Mouse (Mus musculus) cerebellum, adult 8-10 months (tissue): ENCODE results near the gene Sik3.
"Not testable (repeated sequence)": the region's sequence is repeated elsewhere in the genome, so short reads cannot be mapped to it uniquely, and the experiment has no call there.

ENCODE experiments used
- DNase-seq: peaks from one replicate; pipeline ENCODE4 v3.0.0; 2022

Sik3 gene

DNA sequence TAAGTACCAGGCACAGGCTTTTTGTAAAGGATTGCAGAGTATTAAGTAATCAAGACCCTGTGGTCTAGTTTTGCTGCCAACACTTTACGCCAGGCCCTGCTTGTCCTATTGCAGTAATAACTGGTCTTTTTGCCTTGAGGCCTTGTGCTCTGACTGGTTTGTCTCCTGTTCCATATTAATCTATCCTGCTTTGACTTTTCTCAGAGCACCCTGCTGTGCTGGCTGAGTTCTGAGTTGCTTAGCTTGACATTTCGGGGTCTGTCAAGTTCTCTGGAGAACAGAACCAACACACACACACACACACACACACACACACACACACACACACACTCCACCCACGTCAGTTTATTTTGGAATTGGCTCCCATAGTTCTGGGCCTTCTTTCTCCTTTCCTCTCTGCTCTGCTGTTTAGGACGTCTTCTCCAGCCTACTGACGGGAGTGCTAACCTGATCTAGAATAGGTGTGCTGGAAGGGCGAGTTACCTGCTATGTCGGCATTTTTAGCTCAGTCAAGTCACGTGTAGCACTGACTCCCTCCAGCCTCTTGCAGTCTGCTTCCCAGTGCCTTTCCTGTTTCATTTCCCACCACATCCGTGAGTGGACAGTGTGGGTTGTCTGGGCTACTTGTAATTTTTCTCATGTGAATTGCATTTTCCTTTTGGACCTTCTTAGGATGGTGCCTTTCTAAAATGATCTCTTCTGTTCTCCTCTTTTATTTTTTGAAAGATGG is 49.2 kb downstream of the Sik3 start:
- no peak for DNase-seq

DNA sequence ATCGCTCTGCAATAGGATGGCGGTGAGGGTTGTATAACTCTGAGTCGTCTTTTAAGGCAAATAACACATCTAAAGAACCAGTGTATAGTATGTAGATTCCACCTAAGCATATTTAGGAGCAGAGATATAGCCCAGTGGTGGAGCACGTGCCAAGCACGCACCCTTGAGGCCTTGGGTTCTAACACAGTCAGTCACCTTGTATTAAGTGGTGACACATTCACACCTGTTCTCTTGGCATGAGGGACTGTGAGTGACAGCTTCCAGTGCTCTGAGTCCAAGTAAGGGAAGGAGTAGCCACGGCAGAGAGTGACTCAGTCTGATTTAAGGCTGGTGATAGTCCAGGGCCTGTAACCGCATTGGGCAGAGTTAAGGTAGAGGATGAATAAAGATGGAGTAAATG is 51.7 kb downstream of the Sik3 start:
- no peak for DNase-seq

DNA sequence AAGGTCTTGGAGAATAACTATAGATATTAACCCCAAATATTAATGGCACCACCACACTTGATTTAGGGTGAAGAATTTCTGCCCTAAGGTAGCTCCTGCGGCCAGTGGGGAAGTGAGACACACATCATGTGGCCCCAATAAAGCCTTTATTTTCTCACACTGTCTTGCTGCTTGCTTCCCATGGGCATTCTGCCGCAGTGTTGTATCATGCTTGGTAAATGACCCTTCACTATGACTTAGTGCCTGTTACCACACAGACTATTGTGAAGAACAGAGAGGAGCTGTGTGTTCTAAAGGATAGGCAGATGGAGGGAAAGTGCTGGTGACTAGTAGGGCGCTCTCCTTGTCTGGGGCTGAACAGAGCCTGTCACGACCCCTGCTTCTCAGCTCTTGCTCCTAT is 54.1 kb downstream of the Sik3 start:
- DNase-seq = no peak

DNA sequence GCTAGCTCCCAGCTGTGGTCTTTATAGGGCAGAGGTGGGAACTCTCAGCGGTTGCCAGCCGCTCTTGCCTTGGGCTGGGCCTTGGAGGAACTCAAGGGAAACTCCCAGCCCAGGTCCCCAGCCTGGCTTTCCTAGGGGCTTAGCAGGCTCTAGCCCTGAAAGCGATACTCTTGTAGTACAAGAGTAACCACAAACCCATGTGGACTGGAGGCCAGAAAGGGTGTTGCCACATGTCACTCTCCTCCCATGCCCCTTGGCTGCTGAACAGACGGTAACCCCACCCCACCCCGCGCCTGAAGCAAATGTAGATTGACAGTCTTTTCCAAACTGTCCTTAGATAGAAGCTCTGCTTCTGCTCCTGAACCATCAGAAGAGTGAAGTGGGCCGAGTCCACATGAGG is 55.1 kb downstream of the Sik3 start:
- DNase-seq = no peak

DNA sequence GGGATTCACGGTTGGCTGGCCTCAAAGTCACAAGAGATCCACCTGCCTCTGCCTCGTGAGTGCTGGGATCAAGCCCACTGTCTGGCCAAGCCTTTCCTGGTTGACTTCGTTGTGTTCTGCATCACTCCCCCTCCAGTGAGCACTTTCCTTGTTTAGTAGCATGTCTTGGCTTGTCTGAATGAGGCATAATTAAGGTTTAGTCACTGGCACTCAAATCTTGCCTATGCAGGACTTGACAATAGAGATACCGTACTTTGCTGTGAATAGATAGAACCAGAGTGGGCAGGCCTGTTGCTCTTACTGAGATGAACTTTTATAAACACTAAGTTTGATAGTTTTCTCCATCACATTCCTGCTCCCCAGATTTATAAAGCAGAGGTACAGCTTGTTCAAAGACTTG is 56.4 kb downstream of the Sik3 start:
- no peak for DNase-seq

DNA sequence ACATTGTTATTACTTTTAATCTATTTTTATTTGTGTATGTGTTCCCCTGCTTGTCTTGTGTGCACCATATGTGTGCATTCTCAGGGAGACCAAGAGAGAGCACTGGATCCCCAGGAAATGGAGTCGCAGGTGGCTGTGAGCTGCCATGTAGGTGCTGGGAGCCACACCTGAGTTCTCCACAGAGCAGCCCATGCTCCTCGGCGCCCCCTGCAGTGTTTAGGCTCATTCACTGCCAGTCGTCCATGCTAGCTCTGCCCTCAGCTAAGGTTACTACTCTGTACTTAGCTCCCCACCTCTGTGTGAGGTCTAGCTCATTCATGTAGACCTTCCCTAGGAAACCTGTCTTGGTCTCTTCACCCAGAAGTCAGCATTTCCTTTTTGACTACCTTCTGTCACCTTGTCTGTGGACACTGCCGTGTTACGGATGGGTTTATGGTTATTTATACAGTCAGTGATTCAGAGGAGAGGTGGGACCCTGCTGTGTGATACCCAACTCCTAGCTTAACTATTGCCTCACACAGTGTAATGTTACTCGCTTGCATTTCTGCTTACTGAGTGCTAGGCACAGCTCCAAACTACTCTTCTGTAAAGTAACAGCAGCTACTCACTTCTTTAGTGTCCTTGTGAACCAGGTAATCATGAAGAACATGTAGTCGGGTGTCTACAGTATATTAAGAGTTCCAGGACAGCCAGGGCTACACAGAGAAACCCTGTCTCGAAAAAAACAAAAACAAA is 59.6 kb downstream of the Sik3 start:
- no peak for DNase-seq

DNA sequence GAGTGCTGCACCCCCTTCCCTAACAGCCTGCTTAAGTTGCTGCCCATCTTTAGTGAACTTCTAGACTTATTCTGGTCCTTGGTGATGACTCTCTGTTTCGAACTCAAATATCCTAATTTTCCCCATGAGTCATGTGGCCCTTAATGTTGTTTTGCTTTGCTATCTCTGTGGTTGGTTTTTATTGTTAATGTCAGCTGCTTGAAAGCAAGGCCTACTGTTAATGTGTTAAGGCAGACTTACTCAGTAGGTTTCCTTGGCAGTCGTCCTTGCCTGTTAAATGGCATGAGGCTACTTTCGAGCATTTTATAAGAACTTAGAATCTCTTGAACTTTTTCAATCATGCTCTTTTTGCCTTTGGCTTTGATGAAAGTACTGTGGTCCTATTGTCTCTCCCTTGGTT is 60.8 kb downstream of the Sik3 start:
- no peak for DNase-seq

DNA sequence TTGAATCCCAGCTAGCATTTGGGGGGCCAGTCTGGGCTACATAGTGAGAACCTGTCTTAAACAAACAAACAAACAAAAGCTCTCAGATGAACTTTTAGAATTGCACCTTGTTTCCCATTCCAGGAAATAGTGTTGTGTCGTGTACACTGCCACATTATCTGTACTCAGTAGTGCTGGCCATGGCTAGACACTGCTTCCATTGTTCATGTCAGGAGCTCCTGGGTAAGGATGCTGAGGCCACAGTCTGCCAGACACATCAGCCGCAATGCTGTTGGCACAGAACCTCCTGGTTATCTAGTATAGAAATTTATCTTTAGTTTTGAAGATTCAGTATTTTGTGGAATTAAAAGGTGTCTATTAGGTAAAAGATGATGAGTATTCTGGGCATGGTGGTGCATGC is 63.0 kb downstream of the Sik3 start:
- DNase-seq = no peak

DNA sequence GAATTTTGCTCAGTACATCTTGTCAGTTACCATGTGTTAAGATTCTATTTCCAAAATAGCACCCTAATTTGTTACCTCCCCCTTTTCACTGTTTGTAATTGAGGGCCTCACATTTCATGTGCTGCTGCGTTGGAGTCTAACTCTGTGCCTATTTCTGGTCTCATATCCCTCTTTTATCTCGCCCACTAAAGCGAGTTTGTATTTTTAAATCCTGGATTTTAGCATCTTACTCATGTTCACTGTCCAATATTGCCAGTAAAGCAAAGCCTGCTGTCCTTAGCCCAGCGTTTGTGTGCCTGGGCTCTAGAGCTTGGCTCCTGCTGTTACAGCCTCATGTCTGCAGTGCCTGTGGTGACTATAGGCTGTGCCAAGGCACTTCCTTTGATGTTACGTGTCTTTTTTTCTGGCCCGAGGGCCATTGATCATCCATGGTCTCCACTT is 69.8 kb downstream of the Sik3 start:
- DNase-seq = no peak

DNA sequence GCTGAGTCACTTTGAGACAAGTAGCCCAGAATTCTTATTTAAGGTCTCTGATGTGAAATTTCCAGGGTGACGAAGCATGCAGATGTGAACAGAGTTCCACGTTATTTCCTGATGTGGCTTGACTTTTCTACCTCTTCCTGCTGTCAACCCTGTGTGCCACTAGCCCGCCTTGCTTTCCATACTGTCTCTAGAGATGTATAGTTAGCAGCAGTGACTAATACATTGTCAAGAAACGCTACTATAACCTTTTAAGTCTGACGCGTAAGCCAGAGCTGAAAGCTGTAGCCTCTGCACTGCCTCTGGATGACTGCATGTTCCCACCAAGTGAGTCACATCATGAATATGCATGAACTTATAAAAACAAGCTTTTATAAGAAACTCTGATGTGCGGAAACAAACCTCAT is 70.9 kb downstream of the Sik3 start:
- no peak for DNase-seq

DNA sequence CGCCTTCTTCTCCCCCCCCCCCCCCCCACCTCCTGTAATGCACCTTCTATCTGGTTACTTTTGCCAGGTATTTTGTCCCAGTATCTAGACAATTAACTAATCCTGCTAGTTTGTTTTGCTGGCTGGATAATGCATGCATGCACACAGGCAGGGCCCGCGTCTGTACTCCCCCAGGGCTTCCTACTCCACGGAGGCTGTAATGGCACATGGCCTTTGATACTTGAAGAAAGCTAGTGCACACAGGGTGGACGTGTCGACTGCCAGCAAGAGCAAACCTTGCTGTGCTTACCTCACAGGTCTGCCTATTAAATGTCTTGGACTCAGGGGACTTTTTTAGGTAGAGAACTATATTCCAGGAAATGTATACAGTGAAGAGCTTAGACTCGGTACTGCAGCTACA is 73.3 kb downstream of the Sik3 start:
- no peak for DNase-seq

DNA sequence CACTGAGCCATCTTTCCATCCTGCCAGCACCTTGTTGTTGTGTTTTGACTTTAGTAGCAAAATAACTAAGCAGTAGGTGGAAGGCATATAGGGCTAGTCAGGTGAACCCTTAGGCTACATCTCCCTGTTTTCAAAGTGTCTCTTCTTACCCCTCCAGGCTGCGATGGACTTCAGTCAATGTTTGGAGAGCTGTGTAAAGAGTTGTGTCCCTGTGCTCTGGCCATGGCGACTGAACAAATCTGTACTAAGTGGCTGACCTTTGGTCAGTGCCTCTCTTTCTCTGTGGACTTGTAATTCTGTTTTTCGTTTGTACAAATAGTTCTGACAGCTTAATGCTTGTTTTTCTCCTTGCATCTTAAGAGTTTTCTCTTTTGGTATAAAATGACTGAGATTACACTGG is 74.2 kb downstream of the Sik3 start:
- DNase-seq = no peak

DNA sequence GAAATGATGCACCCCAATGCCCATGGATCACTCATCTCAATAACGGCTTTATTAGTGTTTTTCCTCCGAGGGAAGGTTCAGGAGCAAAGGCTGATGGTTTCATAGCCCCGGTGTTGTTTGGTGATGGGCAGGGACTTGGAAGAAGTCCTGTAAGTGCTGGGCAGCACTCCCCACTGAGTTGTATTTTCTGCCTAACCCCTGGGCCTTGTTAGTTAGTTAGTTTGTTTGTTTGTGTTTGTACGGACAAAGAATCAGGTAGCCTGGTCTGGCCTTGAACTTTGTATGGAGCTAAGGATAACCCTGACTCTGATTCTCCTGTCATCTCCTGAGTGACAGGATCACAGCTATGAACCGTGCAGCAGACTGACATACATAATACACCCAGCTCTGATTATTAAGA is 74.8 kb downstream of the Sik3 start:
- DNase-seq = no peak

DNA sequence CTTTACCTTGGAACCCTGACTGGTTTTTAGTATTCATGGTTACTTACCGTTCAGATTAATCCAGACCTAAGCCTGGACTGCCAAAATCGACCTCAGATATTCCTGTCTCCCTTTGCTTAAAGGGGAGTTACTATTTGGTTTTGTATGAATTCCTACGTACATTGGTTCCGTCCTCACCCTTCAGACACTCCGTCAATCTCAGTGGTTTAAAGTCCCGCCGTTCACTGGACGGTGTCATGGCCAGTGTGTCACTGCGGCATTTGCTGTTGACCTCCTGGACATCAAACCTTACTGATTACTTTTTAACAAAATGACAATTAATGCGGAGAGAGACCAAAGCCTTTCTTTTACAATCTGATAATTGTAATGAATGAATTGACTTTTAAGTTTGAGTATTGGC is 76.1 kb downstream of the Sik3 start:
- DNase-seq = no peak

DNA sequence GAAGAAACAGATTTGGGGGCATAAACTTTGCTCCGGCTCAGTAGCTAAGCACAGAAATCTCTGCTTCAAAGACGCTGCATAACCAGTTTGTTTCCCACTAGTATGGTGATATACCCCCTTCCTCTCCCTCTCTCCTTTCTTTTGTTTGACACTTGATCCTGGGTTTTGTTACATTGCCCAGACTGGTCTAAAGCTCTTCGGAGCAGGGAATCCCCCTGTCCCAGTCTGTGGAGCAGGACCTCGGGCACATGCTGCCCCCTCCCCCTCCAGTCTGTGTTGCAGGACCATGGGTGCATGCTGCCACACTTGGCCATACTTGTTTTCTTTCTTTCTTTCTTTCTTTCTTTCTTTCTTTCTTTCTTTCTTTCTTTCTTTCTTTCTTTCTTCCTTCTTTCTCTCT is 77.4 kb downstream of the Sik3 start:
- no peak for DNase-seq

DNA sequence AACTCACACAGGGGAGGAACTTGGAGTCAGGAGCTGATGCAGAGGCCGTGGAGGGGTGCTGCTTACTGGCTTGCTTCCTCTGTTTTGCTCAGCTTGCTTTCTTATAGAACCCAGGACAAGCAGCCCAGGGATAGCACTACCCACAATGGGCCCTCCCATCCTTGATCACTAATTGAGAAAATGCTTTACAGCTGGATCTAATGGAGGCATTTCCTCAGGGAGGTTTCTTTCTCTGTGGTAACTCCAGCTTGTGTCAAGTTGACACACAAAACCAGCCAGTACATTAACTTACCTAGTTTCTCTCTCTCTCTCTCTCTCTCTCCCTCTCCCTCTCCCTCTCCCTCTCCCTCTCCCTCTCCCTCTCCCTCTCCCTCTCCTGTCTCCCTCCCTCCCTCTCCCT is 78.5 kb downstream of the Sik3 start:
- not testable (repeated sequence) for DNase-seq

DNA sequence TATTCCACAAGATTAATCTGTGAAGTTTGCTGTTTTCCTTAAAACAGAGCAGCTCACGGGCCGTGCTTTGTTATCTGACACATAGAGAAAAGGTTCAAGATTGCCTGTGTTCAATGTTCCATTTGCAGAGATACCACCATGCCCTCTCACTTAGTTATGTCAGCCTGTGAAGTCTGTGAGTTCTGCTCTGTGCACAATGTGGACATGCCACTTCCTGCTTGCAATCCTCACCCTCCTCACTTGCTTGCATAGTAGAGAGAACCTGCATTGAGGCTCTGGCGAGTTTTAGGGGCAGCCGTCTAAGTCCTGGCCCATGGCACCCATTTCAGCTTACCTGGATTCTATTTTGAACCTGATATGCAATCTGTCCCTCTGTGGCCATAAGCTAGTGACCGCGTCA is 80.0 kb downstream of the Sik3 start:
- no peak for DNase-seq

DNA sequence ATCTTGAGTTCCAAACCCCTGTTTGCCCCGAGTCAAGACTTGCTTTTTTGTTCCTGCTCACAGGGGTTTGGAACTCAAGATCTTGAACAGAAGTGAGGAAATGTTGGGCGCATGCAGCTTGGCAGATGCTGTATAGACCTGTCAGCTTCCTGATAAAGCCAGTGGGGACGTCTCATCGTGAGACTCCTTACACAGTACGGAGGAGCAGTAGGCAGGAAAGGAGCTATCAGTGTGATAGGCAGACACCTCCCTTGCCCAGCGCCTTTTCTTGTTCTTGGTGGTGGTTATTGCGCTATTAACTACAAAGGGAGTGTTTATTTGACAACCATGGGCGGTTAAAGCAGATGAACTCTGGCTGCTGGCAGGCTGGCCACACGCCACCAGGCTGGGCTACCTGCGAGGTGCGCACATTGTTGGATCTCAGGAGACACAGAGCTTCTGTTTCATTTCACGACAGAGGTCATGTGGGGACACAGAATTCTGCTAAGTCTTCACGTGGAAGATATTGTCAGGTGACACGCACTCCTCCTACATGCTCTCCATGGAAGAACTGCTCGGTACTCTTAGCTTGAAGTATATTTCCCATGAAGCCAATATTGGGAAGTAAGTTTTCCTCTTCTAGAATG is 85.9 kb downstream of the Sik3 start:
- DNase-seq = peak; percentile 44

DNA sequence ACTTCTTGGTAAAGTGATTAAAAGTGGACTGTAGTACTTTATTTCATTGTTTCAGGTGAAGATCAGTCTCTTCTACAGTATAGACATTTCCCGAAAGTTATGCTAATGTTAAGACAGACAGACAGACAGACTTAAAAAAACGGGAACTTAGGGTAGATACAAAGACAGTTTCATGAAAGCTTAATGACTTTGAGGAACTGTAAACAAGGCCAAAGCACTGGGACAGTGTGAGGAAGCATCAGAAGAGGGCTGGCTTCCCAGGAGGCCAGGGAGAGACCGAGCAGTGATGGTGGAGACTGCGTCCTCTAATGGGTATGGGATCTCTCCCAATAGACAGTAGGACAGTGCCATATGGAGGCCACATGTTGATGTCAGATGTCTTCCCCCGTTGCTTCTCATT is 86.5 kb downstream of the Sik3 start:
- no peak for DNase-seq

DNA sequence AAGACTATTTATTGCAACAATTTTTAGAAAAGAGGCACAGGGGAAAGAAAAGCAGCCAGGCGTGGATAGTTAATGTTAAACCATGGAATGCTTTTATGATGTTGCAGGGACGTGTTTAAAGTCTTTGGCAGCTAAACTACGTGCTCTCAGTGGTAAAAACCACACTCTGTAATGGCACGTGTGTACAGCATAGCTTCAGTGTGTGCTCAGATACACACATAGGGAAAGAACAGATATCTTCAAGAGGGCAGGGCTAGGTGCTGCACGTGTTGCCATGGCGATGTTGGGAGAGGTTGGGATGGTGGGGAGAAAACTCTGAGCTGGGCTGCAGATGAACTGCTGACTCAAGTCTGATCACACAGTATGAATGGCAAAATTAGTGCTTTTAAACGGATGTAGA is 90.5 kb downstream of the Sik3 start:
- no peak for DNase-seq

DNA sequence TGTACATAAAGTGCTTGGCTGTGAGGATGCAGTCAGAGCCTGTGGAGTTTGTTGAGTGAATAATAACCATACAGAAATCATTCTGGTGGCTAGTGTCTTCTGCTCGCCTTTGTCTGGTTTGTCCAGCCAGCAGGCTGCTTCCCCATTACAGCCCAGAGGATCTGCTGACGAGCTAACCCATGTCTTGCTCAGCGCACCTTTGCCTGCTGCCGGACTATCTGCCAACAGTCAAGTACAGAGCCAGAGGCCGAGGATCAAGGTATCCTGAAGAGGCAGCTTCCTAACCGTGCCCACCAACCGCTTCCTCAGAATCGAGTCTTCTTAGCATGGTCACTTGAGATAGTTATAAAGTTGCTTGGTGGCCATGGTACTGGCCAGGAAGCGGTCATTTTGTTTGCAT is 93.5 kb downstream of the Sik3 start:
- DNase-seq = no peak

DNA sequence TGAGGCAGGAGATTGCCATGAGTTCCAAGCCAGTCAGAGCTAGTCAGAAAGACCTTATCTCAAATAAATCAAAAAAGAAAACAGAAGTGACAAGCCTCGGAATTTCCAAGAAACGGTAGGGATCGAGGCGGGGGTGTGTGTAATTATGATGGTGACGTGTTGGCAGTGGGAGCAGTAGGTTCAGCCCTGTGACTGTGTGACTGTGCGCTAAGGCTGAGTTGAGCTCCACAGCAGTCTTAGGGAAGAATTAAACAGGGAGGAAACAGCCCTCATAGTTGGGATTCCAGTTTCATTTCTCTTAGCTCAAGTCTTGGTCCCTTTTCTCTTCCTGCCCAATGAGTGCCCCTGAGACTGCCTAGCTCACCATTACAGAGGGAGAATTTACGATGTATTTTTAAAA is 98.0 kb downstream of the Sik3 start:
- DNase-seq = no peak

DNA sequence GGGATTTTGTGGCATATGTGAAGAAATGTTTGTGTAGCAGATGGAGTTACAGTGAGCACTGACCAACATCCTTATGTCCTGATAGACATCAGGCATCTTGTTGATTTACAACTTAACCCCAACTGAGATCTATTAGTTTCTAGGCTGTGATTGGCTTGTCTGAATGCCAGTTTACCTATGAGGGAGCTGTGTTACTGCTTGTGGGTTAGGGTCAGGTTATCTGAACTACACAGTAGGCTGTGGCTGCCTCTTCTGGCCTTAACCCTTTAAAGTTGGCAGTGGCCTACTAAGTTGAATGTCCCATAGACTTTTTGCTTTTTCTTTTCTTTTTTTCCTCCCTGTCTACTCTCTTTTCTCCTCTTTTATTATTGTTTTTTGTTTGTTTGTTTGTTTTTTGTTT is 98.7 kb downstream of the Sik3 start:
- DNase-seq = no peak

DNA sequence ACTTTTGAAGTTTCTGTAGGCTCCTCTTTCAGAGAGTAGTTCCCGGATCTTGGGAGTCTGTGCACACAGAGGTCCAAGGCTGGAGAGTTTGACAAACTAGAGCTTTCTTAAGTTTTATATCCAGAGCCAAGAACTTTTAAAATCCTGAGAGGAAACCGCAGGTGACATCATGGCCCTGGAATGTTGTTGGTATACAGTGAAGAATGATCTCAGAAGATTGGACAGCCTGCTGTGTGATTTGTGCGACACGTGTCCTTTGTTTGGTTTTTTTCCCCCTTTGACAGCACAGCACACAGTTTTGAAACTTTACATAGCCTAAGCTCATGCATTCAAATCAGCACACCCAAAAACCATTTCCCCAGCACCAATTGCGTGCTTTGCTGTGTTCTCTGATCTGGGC is 99.6 kb downstream of the Sik3 start:
- DNase-seq = no peak
